Mouse (Mus musculus) midbrain, embryonic 14.5 days (tissue): ENCODE results near the gene 1700123O20Rik. TPM values are rescaled to one million over a fixed set of nuclear protein-coding genes. Genes with fewer than 3 reads are reported as not detected.

ENCODE experiments used
- ATAC-seq: fragments of 200-750 bp; cut with Nextera tagmentation; 2 replicates; pipeline ENCODE4 v1.8.0; 2017; ENCODE audit warnings: moderate number of reproducible peaks, moderate library complexity; ENCODE audit not compliant: low FRiP score, low TSS enrichment
- DNase-seq: peaks from one replicate; pipeline ENCODE4 v3.0.0-alpha.2; 2015
- H3K27ac ChIP-seq: fragments of 300-500 bp; sonication (generic); replicated peaks from 2 replicates; pipeline ENCODE4 v1.5.1; 2014; ENCODE audit warnings: mild to moderate bottlenecking, low read depth, low read length, moderate library complexity
- H3K27me3 ChIP-seq: fragments of 300-500 bp; sonication (generic); 2 replicates; pipeline ENCODE4 v1.6.1; 2014; ENCODE audit warnings: low read length, control low read depth, mixed read lengths; ENCODE audit not compliant: control insufficient read depth, insufficient read depth
- H3K36me3 ChIP-seq: fragments of 300-500 bp; sonication (generic); 2 replicates; pipeline ENCODE4 v1.6.1; 2014; ENCODE audit warnings: low read length, control low read depth; ENCODE audit not compliant: control insufficient read depth, insufficient read depth
- H3K4me1 ChIP-seq: fragments of 300-500 bp; sonication (generic); 2 replicates; pipeline ENCODE4 v1.6.1; 2014; ENCODE audit warnings: mild to moderate bottlenecking, antibody characterized with exemption, low read length, control low read depth; ENCODE audit not compliant: control insufficient read depth, insufficient read depth
- H3K4me2 ChIP-seq: fragments of 300-500 bp; sonication (generic); 2 replicates; pipeline ENCODE4 v1.6.1; 2014; ENCODE audit warnings: mild to moderate bottlenecking, low read length, moderate library complexity
- H3K4me3 ChIP-seq: fragments of 300-500 bp; sonication (generic); replicated peaks from 2 replicates; pipeline ENCODE4 v1.5.1; 2014; ENCODE audit warnings: low read depth, low read length
- H3K9ac ChIP-seq: fragments of 300-500 bp; sonication (generic); replicated peaks from 2 replicates; pipeline ENCODE4 v1.6.1; 2014; ENCODE audit warnings: mild to moderate bottlenecking, low read length, moderate library complexity
- H3K9me3 ChIP-seq: fragments of 300-500 bp; sonication (generic); 2 replicates; pipeline ENCODE4 v1.6.1; 2016; ENCODE audit warnings: low read length, control low read depth, mixed read lengths; ENCODE audit not compliant: control insufficient read depth
- WGBS: fragments of 180-500 bp; shearing (Covaris S2); extraction: QIAGEN DNeasy Blood & Tissue Kit; methylation state at CpG from one replicate; pipeline ENCODE4 v1.1.7; 2014; 5-methylcytosine and 5-hydroxymethylcytosine counted together
- microRNA-seq: library from miRNA; unstranded; fragments of <30 nt; microRNA quantifications from one replicate; pipeline ENCODE4, GENCODE M21; 2016
- polyA plus RNA-seq: library from polyadenylated mRNA; unstranded; fragments of >200 nt; fragmentation: Nextera tagmentation; extraction: Ambion mirVana; gene quantifications from 2 replicates; pipeline ENCODE4 v1.2.1, GENCODE M21; 2014

1700123O20Rik gene
- polyA plus RNA-seq, 1 experiment from 2014 or later: 74.0 TPM

DNA sequence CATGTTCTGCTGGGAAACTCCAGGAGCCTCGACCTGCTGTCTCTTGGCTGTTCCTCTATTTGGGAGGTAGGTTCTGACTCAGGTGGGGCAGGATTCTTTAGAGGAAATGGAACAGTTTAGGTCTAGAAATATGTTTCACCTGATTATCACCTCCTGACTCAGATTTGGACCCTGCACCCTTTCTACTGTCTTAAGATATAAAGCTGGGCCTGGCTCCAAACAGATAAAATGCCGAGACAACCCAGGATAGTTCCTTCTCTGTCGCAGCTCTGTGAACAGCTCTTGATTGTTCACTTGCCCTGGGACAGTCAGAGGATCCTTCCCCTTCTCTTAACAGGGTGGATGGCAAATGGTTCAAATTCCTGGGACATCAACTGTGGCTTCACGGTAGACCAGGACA lies 49.2 kb downstream of the 1700123O20Rik start:
- 88% methylated on average over 4 of the region's 4 CpGs for WGBS
- no peak for ATAC-seq
- Histone ChIP-seq H3K36me3 (no peaks in the 10 kb centered on the region), H3K4me3 (no peak overlapping the region), H3K9ac (no peak overlapping the region), H3K27ac (no peak overlapping the region), H3K4me2 (no peak overlapping the region), H3K9me3 (no peaks in the 10 kb centered on the region), H3K27me3 (no peaks in the 10 kb centered on the region), H3K4me1 (peaks cover 13% of the 10 kb centered on the region)
- DNase-seq: no peak

DNA sequence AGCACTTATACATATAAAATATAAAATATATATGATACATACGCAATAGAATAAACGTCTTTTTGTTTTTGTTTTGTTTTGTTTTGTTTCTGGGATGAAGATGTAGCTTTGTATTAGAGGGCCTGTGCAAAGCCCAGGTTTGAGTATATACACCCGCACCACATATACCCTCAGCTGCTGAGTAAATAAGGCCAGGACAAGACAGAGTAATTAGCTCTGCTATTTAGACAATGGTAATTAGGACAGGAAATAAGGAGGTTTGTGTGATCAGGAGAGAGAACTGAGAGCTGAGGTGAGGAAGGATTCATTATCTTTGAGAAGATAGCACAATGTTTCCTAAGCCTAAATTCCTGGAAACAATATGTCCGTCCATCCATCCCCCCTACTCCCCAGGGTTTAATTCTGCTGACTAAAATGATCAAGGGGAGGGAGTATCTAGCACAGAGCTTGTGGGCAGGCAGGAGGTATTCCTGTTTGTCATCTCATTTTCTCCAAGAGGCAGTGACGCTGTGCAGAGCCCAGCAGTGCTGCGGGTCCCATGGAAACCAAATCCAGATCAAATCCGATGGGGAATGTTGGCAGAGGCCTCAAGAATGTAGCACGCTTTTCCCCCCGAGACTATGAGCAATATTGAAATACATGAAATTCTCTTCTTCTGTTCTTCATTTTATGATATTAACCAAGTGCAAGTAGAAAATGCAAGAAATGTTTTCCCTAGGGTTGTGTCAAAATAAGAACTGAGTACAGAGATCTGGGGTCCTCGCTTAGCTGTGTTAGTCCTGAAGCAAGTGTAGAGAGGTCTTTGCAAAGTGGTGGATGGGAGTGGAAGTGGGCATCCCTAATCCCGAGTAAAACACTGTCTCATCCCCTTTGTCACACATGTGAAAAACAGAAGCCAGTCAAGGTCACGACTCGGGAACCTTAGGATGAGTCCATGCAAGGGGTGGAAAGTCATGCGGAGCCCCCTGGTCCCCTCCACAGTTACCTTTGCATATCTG lies 50.8 kb downstream of the 1700123O20Rik start:
- DNase-seq: peak; percentile 71
- peak overlapping the region; percentile 41; the same call in 1 of the 2 replicates for H3K27ac ChIP-seq
- no peak for ATAC-seq
- H3K9ac ChIP-seq: no peak overlapping the region
- WGBS: 33% methylated on average over 14 of the region's 14 CpGs
- no peaks in the 10 kb centered on the region for H3K27me3 ChIP-seq
- H3K9me3 ChIP-seq: no peaks in the 10 kb centered on the region
- H3K4me3 ChIP-seq: no peak overlapping the region
- no peaks in the 10 kb centered on the region for H3K36me3 ChIP-seq
- peaks cover 13% of the 10 kb centered on the region for H3K4me1 ChIP-seq
- H3K4me2 ChIP-seq: no peak overlapping the region

DNA sequence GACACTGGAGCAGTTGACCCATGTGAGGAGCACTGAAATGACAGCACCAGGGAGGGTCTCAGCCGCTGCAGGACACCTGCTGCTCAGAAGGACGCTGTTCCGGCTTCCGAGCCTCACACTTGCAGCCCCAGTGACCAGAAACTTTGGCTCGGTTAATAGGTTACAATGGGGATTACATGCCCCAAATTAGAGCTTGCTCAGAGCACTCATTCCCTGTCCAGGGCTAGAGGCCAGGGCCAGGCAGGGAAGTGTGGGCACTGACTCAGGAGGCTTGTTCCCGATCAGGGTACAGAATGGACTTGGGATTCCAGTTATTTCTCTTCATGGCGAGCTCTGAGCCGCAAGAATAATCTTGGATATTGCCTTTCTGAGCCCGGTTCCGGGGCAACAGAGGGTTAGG lies 51.6 kb downstream of the 1700123O20Rik start:
- no peaks in the 10 kb centered on the region for H3K36me3 ChIP-seq
- H3K9ac ChIP-seq: no peak overlapping the region
- no peak overlapping the region for H3K4me2 ChIP-seq
- H3K4me3 ChIP-seq: no peak overlapping the region
- no peak overlapping the region for H3K27ac ChIP-seq
- WGBS: 41% methylated on average over 10 of the region's 10 CpGs
- ATAC-seq (no peak), DNase-seq (peak; percentile 1)
- H3K9me3 ChIP-seq: no peaks in the 10 kb centered on the region
- no peaks in the 10 kb centered on the region for H3K27me3 ChIP-seq
- peaks cover 13% of the 10 kb centered on the region for H3K4me1 ChIP-seq

Small RNA genes within 50 kb of the gene (microRNA-seq; reads per million reads assigned to microRNA genes)
- gene Mir6948: 0.59 reads per million

Other genes with a start within 250 kb of the 1700123O20Rik start
- gene Lrp10, start 222.1 kb upstream of the 1700123O20Rik start, polyA plus RNA-seq: 26.1 and 27.5 TPM in 2 replicates
- 37.2 and 44.6 TPM in 2 replicates for gene Rem2, start 210.1 kb upstream of the 1700123O20Rik start, polyA plus RNA-seq
- gene Prmt5, start 168.7 kb upstream of the 1700123O20Rik start, polyA plus RNA-seq: 76.9 and 92.5 TPM in 2 replicates
- gene Haus4, start 131.6 kb upstream of the 1700123O20Rik start, polyA plus RNA-seq: 13.3 and 14.7 TPM in 2 replicates
- 3.6 and 4.8 TPM in 2 replicates for gene Ajuba, start 108.7 kb upstream of the 1700123O20Rik start, polyA plus RNA-seq
- gene 4931414P19Rik, start 80.2 kb upstream of the 1700123O20Rik start, polyA plus RNA-seq: 5.4 and 6.1 TPM in 2 replicates
- gene Psmb5, start 68.2 kb upstream of the 1700123O20Rik start, polyA plus RNA-seq: 409 and 454 TPM in 2 replicates
- gene Psmb11, start 64.8 kb upstream of the 1700123O20Rik start, polyA plus RNA-seq: 0.18 TPM in 1 of 2 replicates, not detected in the other
- gene Gm17606, start 45.3 kb upstream of the 1700123O20Rik start, polyA plus RNA-seq: not detected in 2 replicates
- 11.6 and 12.4 TPM in 2 replicates for gene Cdh24, start 44.9 kb upstream of the 1700123O20Rik start, polyA plus RNA-seq
- 128 and 143 TPM in 2 replicates for gene Acin1, start 715 bp downstream of the 1700123O20Rik start, polyA plus RNA-seq
- gene Gm29776, start 12.6 kb downstream of the 1700123O20Rik start, polyA plus RNA-seq: 0.20 TPM in 2 replicates
- gene Cebpe, start 26.0 kb downstream of the 1700123O20Rik start, polyA plus RNA-seq: not detected in 2 replicates
- gene Slc7a8, start 95.7 kb downstream of the 1700123O20Rik start, polyA plus RNA-seq: 5.7 and 7.6 TPM in 2 replicates
- gene Rnf212b, start 127.9 kb downstream of the 1700123O20Rik start, polyA plus RNA-seq: not detected in 2 replicates
- 6.0 and 9.4 TPM in 2 replicates for gene Homez, start 184.7 kb downstream of the 1700123O20Rik start, polyA plus RNA-seq
- 2.1 and 4.4 TPM in 2 replicates for gene Ppp1r3e, start 191.3 kb downstream of the 1700123O20Rik start, polyA plus RNA-seq
- gene Bcl2l2, start 197.2 kb downstream of the 1700123O20Rik start, polyA plus RNA-seq: 5.5 and 5.8 TPM in 2 replicates
- gene Gm20521, start 197.2 kb downstream of the 1700123O20Rik start, polyA plus RNA-seq: not detected in 2 replicates
- 171 and 206 TPM in 2 replicates for gene Pabpn1, start 206.3 kb downstream of the 1700123O20Rik start, polyA plus RNA-seq
- 110 and 304 TPM in 2 replicates for gene Slc22a17, start 226.9 kb downstream of the 1700123O20Rik start, polyA plus RNA-seq
- 10.2 and 18.3 TPM in 2 replicates for gene Efs, start 239.9 kb downstream of the 1700123O20Rik start, polyA plus RNA-seq
- not detected in 2 replicates for gene Il25, start 246.5 kb downstream of the 1700123O20Rik start, polyA plus RNA-seq